Mouse (Mus musculus): ENCODE measurements around the gene Gpd1l.

Gene Gpd1l

DNA sequence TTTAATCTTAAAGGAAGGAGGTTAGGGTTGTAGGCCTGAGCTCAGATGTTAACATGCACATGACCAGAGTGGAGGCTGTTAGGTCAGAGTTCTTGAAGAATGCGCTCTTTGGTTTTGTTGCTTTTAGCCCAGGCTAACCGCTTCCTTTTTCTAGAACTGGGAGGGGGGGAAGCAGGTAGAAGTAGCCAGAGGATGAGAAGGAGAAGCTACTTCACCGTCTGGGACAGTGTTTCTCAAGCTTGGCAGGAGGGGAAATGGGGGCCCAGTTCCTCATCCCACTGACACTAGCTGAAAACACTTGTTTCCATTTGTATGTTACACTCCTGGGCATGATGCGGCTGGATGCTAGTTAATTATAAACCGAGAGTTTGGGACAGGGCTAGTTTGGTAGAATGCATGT, 8.2 kb downstream of the Gpd1l start:
- DNase-seq, result no peak

DNA sequence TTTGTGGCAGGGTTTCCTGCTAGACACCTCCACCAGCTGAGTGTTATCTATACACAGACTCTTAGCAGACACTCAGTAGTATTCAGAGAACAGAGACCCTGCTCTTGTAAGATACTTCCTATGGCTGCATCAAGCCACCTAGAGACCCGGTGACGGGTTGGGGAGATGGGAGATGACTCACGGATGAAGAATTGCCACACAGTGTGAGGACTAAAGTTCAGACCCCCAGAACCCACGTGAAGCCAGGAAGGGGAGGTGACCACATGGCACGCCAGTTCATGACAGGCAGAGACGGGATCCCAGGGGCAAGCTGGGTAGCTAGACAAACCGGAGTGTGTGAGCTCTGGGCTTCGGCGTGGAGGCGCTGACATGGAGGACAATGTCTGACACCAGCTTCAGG, 8.7 kb downstream of the Gpd1l start:
- DNase-seq, result no peak

DNA sequence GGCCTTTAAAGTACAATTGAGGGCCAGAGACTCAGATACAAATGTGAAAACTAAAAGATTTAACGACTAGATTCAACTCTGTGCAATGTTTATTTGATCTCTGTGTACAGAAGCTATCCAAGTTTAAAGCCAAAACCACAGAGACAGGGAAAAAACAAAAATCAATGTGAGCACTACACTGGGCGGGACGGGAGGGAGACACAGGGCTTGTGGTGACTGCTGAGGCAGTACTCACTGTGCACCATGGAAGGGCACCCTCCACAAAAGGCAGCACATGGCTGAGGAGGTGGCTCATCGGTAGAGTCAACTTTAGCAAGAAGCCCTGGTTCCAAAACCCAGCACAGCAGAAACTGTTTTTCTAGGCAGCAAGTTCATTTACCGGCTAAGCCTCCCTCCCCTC, 9.3 kb downstream of the Gpd1l start:
- DNase-seq, result no peak

DNA sequence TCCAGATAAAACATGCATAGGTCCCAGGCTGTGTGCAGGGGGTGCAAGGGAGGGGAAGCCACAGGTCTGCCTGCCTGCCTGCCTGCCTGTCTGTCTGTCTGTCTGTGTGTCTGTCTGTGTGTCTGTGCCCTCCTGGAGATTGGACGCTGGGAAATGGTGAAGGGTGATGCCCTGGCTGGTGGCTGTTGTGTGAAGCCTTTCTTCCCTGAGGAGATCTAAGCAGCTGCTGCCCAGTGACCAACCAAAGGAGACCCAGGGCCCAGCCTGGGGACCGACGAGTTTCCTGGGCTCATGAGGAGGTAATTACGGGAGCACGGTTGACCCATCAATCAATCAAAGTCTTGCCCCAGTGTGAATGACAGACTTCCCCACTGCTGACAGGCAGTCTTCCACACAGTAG, 11.6 kb downstream of the Gpd1l start:
- no peak for DNase-seq

DNA sequence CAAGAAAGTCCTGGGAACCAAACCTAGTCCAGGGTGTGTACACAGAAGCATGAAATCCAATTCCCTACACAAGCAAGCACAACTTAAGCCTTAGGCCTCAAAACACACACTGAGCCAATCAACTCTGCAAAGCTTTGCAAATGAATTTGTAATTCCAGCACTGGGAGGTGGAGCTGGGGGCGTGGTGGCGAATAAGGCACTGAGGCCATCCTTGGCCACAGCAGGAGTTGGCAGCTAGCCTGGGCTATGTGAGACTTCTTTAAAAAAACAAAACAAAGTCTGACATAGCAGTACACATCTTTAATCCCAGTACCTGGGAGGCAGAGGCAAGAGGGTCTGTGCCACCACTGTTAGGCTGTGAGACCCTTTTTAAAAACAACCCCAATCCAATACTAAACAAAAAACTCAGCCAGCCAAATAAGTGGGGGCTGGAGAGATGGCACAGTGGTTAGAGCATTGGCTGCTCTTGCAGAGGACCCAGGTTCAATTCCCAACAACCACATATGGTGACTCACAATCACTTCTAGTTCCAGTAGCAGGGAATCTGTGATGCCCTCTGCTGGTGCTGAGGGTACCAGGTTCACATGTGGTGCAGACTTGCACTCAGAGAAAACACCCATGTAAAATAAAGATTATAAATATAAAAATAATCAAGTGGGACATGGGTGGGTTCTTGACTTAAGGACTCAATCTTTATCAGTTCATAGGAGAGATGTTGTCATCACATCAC, 12.3 kb downstream of the Gpd1l start:
- peak; percentile 26 to 38 for DNase-seq

DNA sequence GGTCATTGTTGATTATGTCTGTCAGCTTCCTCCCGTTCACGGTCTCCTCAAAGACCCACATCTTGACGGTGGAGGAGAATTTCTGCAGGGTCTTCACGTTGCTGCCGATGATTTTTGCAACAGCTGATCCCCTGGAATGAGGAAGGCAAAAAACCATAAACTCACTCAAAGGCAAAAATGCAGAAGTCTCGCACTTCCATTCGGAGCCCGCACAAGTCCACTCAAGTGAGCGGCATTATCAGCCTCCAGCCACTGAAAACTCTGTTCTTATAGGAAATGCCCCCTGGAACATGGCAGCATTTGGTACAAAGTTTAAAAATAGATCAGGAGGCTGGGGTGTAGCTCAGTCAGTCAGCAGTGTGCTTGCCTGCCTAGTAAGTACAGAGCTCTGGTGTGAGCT, 13.2 kb downstream of the Gpd1l start:
- no peak for DNase-seq

DNA sequence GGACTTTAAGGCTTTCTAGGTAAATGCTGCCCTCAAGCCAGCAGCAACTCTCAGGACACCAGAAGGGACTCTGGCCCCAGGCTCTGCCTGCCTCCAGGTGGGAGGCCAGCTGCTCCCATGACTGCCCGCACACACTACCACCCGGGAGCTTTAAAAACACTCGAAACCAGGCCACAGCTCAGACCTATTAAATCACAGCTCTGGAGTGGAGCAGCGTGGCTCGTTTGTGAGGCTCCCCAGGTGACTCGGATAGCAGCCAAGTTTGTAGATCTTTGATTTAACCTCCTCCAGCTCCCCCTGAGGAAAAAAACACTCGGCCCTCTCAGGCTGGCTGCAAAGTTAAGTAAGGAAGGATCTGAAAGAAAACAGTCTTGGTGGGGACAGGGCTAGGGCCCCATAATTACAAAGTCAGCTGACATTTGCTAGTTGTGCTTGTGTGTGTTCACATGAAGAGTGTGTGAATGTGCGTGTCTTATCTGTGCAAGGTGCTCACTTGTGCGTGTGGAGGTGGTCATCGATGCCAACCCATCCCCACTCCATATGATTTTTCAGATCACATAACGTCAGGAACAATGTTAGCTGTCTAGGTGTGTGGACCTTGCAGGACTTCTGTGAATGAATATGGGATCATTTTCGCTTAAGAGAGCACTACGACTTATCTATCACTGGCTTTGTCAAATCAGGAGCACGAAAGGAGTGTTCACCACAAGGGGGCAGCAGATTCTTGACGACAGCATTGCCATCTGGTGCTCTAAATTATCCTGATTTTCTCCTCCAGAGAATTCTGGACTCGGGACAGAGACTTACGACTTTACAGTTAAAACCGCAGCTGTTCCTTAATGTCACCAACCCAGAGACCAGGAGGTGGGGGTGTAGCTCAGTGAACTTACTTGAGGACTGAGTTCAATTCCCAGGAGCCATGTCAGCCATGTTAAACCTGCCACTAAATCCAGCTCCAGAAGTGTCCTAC, 20.8 kb downstream of the Gpd1l start:
- peak; percentile 62 to 77 for DNase-seq

DNA sequence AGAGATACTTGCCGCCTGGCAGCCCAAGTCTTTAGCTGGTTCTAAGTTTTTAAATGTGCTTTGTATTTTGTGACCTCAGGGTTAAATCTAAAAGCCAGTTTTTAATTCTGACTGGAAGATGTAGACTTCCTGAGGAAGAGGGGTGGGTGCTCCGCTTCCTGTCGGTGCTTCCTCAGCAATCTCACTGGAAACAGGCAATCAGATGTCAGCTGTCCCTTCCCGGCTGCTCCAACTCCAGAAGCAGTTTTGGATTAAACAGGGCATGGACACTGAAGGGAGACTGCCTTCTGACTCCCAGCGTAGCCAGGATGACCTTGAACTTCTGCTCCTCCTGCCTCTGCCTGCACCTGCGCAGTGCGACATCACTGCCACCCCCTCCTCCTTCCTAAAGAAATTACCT, 26.3 kb downstream of the Gpd1l start:
- no peak for DNase-seq

DNA sequence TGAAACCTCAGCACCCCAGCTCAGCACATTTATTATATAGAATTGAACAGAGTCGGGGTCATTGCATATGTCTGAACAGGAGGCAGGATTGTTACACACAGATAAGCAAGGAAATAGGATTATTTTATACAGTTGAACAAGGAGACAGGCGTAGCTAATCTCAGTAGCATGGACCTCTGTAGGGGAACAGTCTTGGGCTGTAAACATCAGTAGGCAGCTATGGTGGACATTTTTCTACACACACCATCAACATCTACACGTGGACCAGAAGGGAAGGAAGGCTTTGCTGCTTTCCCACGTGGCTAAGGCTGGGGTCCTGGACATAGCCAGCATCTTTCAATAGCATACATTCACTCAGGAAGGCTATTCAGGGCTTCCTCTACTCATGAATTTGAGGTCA, 37.9 kb downstream of the Gpd1l start:
- no peak for DNase-seq

DNA sequence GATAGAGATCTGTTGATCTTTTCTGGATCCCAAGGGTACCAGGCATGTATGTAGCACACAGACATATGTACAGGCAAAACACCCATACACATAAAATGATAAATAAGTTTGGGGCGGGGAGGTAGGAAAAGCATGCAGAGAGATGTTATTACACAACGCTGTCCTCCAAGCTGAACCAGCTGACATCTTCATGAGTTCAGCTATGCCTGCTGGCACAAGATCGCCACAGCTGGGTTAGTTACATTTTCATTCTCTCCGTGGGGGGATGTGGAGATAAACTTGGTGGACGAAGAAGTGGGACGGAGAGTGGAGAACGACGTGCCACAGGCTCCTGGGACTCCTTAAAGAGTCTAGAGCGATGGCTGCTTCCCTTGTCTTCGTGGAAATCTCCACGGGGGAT, 40.8 kb downstream of the Gpd1l start:
- DNase-seq, result no peak

DNA sequence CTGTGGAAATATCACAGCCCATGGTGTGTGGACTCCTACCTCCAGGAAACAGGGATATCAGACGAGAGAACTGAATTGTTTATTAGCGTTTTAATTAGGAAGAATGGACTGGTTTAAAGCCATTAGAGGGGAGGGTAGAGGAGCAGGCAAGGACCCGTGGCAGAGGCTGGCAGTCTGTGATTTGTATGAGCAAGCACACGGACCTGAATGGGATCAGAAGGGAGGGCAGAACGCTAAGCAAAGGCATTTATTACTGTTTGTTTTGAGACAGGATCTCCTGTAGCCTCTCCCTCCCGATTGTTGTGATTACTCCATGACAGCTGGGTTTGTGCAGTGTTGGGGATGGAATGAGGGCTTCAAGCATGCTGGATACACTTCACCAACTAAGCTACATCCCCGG, 43.4 kb downstream of the Gpd1l start:
- DNase-seq, result no peak

DNA sequence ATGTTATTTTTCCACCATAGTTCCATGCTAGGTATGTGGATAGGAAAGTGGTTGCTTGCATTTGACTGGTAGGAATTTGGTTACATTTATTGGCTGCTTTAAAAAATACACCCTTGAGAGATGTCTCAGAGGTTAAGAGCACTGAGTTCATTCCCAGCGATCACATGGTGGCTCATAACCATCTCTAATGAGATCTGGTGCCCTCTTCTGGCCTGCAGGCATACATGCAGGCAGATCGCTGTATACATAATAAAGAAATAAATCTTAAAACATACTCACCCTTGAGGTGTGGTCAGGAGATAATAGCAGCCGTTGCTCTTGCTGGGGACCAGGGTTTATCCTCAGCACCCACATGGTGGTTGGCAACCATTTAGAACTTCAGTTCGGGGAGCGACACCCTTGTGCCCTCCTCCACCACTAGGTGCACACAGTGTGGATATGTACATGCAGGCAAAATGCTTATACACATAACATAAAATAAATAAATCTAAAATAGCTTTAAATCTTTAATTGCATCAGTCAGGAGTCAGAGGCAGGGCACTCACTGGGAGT, 44.9 kb downstream of the Gpd1l start:
- DNase-seq, result no peak

DNA sequence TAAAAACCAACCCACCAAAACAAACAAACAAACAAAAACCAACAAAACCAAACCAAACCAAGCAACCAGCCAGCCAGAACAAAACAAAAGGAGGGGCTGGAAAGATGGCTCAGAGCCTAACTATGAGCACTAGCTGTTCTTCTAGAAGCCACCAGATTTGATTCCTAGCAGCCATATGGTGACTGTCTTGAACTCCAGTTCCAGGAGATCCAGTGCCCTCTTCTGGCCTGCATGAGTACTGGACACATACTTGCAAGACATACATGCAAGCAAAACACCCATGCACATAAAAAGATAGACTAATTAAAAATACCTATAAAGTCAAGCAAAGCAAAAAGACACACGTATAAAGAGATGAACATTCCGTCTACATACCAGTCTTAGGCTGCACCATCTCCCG, 46.1 kb downstream of the Gpd1l start:
- peak; percentile 18 to 52 for DNase-seq

DNA sequence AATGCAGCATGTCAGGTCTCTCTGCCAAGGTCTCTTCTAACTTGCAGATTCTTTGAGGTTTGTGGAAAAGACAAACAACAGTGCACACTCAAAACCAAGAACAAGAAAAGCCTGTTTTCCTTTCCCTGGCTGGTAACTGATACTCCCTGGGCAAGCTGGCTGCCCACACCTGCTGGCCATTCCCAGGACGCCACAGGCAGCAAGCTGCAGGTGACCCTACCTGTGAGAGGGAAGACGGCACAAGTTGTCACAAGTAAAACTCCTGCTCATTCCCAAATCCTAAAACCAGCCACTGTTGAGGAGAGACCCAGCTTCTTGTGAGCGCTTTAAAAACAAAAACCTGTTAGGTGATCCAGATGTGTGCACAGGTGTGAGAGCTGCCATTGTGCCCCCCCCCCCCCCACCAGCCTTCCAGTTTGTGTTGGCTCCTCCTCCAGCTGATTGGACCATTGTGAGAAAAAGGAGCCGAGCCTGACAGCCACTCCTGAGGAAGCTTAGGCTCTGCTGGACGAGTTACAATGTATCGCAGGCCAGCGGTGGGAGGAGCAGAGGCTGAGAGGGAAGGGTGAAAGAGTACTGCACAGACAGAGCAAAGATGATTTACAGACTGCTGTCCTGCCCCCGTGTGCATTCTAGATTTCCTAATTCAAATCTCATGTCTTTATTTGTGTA, 47.7 kb downstream of the Gpd1l start:
- peak; percentile 56 to 71 for DNase-seq

DNA sequence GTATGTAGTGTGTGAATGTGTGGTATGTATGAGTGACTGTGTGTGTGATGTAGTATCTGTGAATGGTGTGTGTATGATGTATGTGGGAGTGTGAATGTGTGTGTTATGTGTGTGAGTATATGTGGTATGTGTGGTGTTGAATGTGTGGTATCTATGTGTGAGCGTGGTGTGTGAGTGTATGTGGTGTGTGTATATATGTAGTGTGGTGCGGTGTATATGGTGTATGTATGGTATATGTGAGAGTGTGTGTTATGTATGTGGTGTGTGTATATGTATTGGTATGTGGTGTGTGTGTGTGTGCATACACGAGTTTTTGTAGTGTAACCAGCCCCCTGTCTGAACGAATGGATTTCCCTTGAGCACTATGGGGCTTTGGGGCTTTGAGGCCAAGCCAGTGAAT, 48.2 kb downstream of the Gpd1l start:
- DNase-seq, result no peak

DNA sequence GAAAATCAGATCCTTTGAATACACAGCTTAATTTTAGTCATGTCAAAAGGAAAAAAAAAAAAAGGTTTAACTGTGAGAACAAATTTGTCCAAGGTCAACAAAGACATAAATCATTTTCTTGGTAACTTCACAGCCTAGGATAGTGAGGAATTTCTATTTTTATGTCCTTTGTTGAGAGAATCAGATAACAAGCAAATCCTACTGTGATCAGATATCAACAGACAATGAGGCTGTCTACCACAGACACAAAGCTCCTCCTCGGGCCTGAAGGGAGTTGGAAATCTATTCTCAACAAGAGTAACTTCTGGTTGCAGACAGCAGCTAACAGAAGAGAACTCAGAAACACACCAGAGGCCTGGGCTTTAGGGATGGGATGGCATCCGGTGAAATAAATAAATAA, 51.8 kb downstream of the Gpd1l start:
- DNase-seq, result no peak

DNA sequence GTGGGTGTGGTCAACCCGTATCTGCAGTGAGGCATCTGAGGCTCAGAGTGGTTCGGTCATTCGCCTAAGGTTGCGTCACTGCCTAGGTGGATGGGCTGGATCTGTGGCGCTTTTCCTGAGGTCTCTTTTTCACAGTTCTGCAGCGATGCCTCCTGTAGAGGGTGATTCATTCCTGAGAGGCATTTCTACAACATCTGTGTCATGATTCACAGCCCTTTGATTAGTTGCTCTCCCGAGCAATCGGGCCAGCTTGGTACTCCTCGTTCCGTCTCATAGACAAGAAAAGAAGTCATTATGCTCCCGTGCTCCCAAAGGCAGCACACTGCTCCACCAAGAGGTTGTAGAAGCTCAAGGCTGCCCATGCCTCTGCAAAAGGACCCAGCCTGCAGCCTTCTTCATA, 78.5 kb downstream of the Gpd1l start:
- DNase-seq, result no peak

DNA sequence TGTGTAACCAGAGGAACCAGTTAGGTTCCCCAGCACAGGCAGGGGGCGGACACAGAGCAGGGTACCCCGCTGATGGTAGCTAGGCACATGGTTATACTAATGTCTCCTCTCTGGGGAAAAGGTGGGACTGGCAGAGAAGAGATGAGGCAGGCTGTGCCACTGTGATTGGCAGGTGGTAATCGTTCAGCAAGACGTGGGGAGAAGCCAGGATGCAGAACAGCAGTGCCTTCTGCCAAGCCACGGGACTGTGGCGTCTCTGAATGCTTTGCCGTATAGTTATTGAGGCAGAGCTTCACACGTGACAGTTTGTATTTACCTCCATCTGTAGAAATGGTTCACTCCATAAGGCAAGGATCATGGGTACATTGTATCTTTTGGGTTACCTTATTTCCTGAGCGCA, 79.1 kb downstream of the Gpd1l start:
- DNase-seq, result no peak

DNA sequence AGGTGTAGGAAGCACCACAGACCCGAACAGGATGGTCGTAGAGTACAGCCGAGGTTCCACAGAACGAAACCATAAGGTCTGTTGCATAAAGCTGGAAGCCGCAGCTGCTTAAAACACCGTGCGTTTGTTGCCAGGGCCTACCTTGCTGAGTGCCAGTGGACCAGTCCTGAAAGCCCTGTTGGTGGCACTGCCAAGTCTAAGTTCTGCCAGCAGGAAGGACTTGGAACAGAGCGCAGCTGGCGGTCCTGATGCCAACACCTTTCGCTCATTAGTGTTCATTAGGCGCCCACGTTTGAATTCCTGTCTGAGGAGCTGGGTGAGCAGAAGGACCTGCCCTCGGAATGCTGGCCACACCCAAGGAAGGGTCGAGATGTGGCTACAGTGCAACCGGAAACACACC, 80.5 kb downstream of the Gpd1l start:
- peak; percentile 32 to 49 for DNase-seq

DNA sequence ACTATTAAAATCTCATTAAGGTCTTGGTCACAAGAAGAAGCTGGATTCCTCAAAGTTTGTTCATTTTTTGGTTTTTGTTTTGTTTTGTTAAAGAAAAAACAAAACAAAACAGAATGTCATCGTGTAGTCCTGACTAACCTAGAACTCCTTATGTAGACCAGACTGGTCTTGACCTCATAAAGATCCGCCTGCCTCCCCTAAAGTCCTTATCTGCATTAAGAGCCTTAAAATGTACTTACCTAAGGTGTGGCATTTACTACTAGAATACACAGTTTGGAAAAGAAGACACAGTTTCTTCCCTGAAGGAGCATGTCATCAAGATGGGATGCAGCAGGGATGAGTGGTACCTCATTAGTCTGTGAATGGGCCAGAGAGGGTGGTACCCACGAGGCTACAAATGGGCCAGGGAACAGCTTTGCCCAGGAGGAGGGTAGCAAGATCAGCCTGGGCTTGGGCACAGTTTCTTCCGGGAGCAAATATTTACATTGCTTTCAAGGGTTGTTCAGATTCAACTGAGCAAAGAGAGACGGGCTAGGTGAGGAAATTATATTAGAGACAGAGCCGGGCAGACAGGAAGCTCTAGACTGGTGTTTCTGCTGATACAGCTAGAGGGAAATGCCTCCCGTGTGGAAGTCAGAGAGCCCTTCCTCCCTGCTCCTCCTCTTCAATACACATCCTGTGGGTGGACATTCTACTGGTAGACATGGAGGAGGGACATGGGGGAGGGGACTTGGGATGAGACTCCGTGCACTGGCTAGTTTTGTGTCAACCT, 82.2 kb downstream of the Gpd1l start:
- peak; percentile 53 to 67 for DNase-seq
